Mouse (Mus musculus) bone marrow, adult 2 months (tissue): ENCODE measurements around the gene Rimkla. TPM values are rescaled to one million over a fixed set of nuclear protein-coding genes. Genes with fewer than 3 reads are reported as not detected.

Source experiments
- H3K27ac ChIP-seq: fragments of 200-500 bp; 2 replicates; pipeline ENCODE4 v1.5.1; 2012; ENCODE audit warnings: low read depth, mild to moderate bottlenecking, control low read depth, inconsistent platforms, low read length; ENCODE audit not compliant: control insufficient read depth, poor library complexity, insufficient read depth
- H3K4me1 ChIP-seq: fragments of 200-500 bp; 2 replicates; pipeline ENCODE4 v1.6.1; 2011; ENCODE audit warnings: low read length; ENCODE audit not compliant: control insufficient read depth, insufficient read depth
- H3K4me3 ChIP-seq: fragments of 200-500 bp; replicated peaks from 2 replicates; pipeline ENCODE3; 2011; ENCODE audit warnings: mild to moderate bottlenecking, low read depth, low read length, control low read depth; ENCODE audit not compliant: control insufficient read depth
- CTCF ChIP-seq: fragments of 200-500 bp; IDR thresholded peaks from 2 replicates; pipeline ENCODE4 v1.5.1; 2011; ENCODE audit warnings: low read length, control low read depth; ENCODE audit not compliant: control insufficient read depth, insufficient read depth
- POLR2A ChIP-seq: fragments of 200-500 bp; IDR thresholded peaks from 2 replicates; pipeline ENCODE4 v1.6.1; 2011; ENCODE audit warnings: low read depth, mild to moderate bottlenecking, control low read depth, low read length, borderline replicate concordance; ENCODE audit not compliant: control insufficient read depth
- WGBS: fragments of 180-500 bp; shearing (Covaris S2); methylation state at CpG from one replicate; pipeline ENCODE4 v1.1.7; 2018; 5-methylcytosine and 5-hydroxymethylcytosine counted together
- polyA plus RNA-seq: library from polyadenylated mRNA; stranded (reverse); fragments of >200 nt; gene quantifications from 2 replicates; pipeline ENCODE4 v1.2.4, GENCODE M21; 2011; ENCODE audit warnings: low replicate concordance; ENCODE audit not compliant: missing spikeins, insufficient read depth, insufficient read length

Gene Rimkla
- polyA plus RNA-seq, 1 experiment, result not detected

GRCm38 (mm10) chr4:119462858-119463755, 29.3 kb downstream of the Rimkla start:
- Histone ChIP-seq H3K27ac (no peak overlapping the region), H3K4me1 (peaks cover 1% of the 10 kb centered on the region; the same call in 1 of the 2 replicates), H3K4me3 (no peak overlapping the region)
- TF ChIP-seq POLR2A, result no peak
- TF ChIP-seq CTCF, result no peak
- 67% methylated on average over 11 of the region's 11 CpGs for WGBS

GRCm38 (mm10) chr4:119462457-119462856, 30.0 kb downstream of the Rimkla start:
- no peak for TF ChIP-seq POLR2A
- no peak for TF ChIP-seq CTCF
- Histone ChIP-seq H3K27ac (no peak overlapping the region), H3K4me1 (no peaks in the 10 kb centered on the region), H3K4me3 (no peak overlapping the region)
- 75% methylated on average over 3 of the region's 3 CpGs for WGBS

- H3K4me1 ChIP-seq, result no peaks in the 10 kb centered on the region
- H3K27ac ChIP-seq, result no peak overlapping the region
- WGBS, result 77% methylated on average over 8 of the region's 8 CpGs
- no peak overlapping the region for H3K4me3 ChIP-seq
- no peak for TF ChIP-seq CTCF
- TF ChIP-seq POLR2A, result no peak
These were observed 31.7 kb downstream of the Rimkla start for GRCm38 (mm10) chr4:119460728-119461141.

- no peak overlapping the region for H3K27ac ChIP-seq
- TF ChIP-seq POLR2A (no peak), CTCF (no peak)
- H3K4me1 ChIP-seq, result no peaks in the 10 kb centered on the region
- H3K4me3 ChIP-seq, result no peak overlapping the region
- WGBS, result 69% methylated on average over 5 of the region's 5 CpGs
These were observed 32.1 kb downstream of the Rimkla start for GRCm38 (mm10) chr4:119460296-119460695.

GRCm38 (mm10) chr4:119453533-119453932, 38.9 kb downstream of the Rimkla start:
- Histone ChIP-seq H3K27ac (no peak overlapping the region), H3K4me1 (no peaks in the 10 kb centered on the region), H3K4me3 (no peak overlapping the region)
- TF ChIP-seq POLR2A, result no peak
- TF ChIP-seq CTCF, result no peak
- WGBS, result 50% methylated on average over 6 of the region's 6 CpGs

- Histone ChIP-seq H3K4me3 (no peak overlapping the region), H3K27ac (no peak overlapping the region), H3K4me1 (no peaks in the 10 kb centered on the region)
- WGBS, result 68% methylated on average over 5 of the region's 5 CpGs
- TF ChIP-seq CTCF (no peak), POLR2A (no peak)
These were observed 39.3 kb downstream of the Rimkla start for GRCm38 (mm10) chr4:119453128-119453527.

GRCm38 (mm10) chr4:119450436-119450835, 42.0 kb downstream of the Rimkla start:
- no peak overlapping the region for H3K4me3 ChIP-seq
- WGBS, result 68% methylated on average over 7 of the region's 7 CpGs
- TF ChIP-seq POLR2A, result no peak
- no peak for TF ChIP-seq CTCF
- no peaks in the 10 kb centered on the region for H3K4me1 ChIP-seq
- no peak overlapping the region for H3K27ac ChIP-seq

GRCm38 (mm10) chr4:119447786-119448185, 44.6 kb downstream of the Rimkla start:
- no peak overlapping the region for H3K4me3 ChIP-seq
- no peaks in the 10 kb centered on the region for H3K4me1 ChIP-seq
- H3K27ac ChIP-seq, result no peak overlapping the region
- TF ChIP-seq POLR2A, result no peak
- no peak for TF ChIP-seq CTCF
- WGBS, result 82% methylated on average over 3 of the region's 3 CpGs
